Mouse (Mus musculus) layer of hippocampus, postnatal 25 days (tissue): ENCODE results near the gene Nudt4. TPM values are rescaled to one million over a fixed set of nuclear protein-coding genes. Genes with fewer than 3 reads are reported as not detected.

ENCODE experiments used
- DNase-seq, 2 experiments: peaks; one replicate each; pipeline ENCODE4 v3.0.0; 2022; ENCODE audit warnings: mixed read lengths in 2 of 2, low spot score in 1 of 2; ENCODE audit errors: extremely low spot score in 1 of 2
- total RNA-seq, 2 experiments: library from RNA; stranded (reverse); gene quantifications; 2 replicates each; pipeline ENCODE4 v1.2.3; 2021

Nudt4 gene
- 10 to 100 TPM; 84.4 to 90.5 TPM for total RNA-seq

DNA sequence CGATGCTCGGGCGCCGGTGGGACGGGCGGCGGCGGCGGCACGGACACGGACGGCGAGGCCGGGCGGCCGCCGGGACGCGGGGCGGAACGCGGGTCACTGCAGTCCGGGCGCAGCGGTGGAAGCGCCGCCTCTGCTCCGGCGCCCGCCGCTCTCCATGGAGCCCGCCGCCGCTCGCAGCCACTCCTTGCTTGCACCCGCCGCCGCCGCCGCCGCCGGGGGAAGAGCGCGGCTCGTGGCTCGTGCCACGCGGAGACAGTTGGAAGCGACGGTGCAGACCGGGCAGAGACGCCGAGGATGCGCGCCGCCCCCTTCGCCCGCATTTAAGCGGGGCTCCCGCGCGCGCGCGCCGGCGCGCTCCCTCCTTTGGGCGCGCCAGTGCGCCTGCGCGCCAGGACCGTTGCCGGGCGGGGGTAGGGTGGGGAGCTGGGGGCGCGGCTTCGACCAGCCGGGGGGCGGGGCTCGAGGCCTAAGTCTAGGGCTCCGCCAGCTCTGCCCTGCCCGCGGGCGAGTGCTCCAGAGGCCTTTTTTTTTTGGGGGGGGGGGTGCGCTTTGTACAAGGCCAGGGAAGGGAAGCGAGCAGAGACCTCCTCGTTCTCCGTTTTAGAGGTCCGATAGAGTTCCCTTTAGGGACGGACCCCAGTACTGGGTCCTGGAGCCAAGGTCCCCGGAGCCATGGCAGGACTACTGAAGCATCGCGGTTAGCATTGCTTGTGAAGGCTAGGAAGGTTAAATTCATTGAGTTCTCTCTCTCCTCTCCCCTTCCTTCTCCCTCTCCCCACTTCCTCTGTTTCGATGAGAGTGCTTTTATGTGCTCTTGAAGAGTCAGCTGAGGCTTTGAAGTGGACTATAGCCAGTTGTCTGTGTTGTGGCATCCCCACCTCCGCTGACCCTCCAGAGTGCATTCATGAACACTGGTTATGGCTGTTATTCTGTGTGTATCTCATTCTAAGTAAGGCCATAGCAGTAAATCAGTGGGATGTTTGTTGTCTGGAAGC, at the start of gene Nudt4:
TSS of gene Nudt4 (minus strand) at position 296 of the 995 bp plus-strand sequence.
- DNase-seq = peak; percentile 72 to 83

DNA sequence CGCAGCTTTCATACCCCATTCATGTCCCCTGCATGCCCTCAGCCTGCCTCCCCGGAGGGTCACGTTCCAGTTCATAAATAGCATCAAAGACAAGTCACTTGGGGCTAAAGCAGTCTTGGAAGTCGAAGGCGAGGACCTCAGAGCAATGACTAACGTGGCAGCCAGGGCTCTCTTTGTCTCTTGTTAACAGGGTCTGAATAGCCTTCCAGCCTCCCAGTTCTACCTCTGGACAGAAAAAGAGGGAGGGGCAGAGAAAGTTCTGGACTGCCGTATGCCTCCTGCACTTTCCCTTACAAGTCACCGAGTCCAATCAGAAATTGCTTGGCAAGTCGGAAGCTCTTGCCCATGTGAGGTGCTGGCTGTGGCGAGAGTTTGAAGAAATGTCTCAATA, 47.4 kb upstream of the Nudt4 start:
- DNase-seq = no peak

DNA sequence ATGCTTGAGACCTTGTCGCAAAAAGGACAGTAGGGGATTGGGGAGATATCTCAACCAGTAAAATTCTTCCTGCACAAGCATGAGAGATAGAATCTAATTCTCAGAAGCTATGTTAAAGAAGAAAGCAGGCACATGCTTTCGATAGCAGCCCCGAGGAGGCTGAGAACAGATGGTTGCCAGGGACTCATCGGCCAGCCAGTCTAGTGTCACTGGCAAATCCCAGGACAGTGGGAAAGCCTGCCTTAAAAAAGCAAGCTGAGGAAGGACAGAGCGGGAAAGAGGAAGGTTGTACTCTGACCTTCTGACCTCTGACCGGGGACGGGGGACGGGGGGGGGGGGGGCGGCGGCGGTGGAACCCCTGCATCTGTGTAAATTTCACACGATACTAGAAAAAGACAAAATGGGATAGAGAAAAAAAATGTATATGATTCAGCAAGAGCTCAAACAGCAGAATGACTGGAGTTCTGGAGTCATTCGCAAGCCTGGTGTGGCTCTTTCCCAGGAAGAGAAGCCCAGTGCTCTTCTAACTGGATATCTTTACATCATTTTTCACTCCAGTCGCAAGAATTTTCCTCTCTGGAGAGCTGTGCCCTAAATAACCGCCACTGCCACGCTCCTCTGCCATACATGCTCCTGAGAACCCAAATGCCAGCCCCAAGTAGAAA, 46.9 kb upstream of the Nudt4 start:
- no peak for DNase-seq

DNA sequence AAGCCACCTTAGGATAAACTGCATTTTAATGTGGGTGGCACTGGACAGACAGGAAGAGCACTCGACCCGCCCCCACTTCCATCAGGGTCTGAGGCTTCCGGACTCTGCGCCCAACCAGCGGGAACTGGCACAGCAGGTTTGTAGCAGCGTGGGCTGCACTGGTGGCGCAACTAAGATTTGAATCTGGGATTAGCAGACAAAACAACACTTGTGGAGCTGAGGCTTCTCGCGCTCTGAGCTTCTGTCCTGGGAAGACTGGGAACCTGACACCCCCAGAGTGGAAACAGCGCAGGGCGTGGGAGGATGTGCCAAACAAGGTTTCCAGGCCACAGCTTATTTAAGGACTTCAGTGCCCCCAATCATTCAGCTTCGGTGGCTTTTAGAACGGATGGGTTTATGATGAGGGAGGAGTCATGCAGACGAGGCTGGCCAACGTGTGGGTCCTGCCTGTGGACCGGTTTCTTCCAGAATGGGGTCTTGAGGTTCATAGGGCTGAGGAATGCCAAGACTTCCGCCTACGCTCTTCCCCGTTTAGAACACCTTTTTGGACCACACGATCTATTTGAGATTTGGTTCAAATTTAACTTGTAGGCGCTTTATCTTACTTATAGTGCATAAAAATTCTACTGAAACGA, 41.1 kb upstream of the Nudt4 start:
- DNase-seq = no peak

DNA sequence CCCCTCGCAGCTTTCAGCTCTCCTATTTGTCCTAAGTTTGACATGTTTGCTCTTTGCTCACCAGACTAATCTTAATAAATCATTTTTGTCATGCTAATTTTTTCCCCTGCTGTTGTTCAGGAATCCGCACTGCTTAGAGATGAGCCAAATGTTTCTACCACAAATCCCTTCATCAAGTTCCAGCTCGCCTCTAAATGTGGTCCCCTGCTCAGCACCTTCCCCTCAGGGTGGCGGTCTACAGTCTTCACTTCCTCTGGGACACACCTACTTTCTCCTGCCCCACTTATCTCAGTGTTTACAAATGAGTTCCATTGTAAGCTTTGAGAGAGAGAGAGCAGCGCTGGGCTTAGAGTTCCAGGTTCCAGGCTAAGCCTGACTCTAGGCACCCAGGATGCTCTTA, 36.6 kb upstream of the Nudt4 start:
- DNase-seq = no peak

DNA sequence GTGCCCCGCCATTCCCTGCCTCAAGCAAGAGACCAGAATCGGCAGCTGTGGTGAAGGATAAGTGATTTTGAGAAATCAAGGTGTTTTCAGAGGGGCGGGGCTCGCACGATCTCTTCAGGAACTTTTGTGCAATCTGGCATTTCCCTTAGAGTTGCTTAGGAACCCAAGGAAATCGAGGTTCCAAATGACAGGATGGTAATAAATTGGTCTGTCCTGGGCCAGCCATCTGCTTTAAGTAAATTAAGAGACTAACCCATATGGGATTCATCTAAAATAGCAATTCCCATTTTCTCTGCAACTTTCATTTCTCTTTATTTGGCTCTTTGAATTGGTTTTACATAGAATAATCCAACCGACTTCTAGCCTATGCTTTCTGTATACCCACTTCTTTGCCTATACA, 35.8 kb upstream of the Nudt4 start:
- no peak for DNase-seq

DNA sequence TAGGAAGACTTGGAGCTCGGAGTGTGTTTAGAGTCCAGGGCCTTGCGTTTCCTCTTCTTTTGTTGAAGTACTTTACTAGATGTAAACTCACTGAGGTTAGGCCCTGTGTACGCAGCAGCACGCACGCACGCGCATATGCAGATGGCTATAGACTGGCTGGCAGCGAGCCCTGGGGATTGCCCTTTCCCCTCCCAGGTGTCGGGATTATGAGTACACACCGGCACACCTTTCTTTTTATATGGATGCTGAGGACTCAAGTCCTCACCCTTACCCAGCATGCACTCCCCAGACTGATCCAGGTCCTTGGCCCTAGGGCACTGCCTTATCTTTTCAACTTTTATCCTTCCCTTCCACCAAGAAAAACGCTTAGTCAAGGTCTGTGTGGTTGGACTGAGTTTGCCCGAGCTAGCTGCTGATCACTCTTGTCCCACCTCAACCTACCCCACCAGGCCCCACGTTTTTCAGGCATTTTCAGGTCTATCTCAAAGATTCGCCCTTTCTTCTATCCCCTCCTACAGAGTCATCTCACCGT, 34.2 kb upstream of the Nudt4 start:
- DNase-seq = no peak

DNA sequence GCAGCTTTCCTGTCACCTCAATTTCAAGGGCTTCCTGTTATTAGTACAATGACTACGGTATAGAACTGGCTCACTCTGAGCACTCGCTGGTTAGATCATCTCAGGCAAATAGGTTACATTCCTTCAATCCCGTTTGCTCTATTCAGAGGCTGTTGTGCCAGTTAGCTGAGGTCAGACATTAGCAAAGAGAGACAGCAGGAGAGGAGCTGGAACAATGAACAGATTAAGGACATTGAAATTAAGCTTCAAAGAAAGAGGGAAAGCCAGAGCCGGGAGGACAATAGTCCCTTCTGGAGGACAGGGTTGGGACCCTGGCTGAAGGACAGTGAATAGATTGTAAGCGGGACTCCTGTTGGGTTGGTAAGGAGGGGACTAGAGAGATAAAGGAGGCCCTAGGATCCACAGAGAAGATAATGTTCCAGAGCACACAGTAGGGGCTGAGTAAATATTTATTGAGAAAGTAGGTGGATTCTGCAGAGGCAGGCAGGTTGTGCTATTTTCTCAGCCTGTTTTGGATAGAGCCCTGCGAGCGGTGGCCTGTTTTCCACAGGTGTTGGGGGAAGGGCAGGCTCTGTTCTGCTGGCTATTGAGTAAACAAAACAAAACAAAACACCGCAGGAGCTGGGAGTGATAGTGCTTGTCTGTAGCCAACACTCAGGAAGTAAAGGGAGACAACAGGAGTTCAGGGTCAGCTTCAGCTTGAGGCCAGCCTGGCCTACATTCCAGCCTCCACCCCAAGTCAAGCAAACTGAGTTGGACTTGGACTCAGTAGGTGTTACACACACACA, 32.1 kb upstream of the Nudt4 start:
- DNase-seq = no peak

DNA sequence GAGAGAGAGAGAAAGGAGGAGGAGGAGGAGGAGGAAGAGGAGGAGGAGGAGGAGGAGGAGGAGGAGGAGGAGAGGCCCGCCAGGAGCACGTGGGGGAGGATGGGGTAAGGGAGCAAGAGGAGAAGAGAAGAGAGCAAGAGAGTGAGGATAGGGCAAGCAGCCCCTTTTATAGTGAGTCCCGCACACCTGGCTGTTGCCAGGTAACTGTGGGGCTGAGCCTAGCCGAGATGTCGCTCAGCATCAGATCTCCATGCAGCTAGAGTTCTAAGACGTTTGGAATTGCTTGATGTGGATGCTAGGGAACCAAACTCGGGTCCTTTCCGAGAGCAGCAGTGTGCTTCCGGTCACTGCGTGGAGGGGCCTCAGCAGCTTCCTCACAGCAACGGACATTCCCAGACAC, 30.5 kb upstream of the Nudt4 start:
- no peak for DNase-seq

DNA sequence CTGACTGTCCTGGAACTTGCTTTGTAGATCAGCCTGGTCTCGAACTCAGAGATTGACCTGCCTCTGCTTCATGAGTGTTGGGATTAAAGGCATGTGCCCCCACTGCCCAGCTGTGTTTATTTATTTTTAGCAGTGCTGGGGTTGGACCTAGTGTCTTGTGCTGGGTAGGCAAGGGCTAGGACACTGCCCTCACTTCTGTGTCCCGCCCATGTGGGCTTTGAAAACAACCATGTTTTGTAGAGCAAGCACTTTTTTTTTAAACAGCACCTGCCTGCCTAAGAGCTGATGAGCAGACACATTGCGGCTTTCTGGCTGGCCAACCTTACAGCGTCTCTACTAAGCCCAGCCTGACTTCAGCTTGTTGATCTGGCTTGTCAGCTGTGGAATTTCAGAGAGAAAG, 27.3 kb upstream of the Nudt4 start:
- DNase-seq = no peak

DNA sequence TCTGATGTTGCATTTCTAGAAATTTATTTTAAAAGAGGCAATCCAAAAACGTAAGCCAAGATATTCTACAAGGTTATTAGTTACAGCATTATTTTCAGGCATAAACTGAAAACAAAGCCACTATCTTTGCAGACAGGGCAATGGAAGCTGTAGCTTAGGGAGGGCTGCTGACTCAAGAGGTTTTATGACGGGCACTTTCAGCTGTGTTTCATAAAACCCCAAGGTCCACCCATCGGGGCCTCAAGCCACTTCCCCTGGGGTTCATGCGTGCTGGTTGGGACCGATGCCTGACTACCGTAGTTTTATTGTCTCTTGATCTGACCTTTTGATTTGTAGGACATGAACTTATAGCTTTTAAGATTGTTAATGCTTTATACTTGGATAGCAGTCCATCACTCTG, 26.2 kb upstream of the Nudt4 start:
- DNase-seq = no peak

DNA sequence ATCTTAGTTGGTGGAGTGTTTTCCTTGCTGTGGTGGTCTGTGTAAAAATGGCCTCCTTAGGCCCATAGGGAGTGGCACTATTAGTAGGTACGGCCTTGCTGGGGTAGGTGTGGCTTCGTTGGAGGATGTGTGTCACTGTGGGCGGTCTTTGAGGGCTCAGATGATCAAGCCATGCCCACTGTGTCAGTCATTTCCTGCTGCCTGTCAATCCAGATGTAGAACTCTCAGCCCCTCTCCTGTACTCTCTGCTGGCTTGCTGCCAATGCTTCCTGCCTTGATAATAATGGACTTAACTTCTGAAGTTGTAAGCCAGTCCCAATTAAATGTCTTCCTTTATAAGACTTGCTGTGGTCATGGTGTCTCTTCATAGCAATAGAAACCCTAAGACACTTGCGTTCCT, 25.2 kb upstream of the Nudt4 start:
- DNase-seq = no peak

DNA sequence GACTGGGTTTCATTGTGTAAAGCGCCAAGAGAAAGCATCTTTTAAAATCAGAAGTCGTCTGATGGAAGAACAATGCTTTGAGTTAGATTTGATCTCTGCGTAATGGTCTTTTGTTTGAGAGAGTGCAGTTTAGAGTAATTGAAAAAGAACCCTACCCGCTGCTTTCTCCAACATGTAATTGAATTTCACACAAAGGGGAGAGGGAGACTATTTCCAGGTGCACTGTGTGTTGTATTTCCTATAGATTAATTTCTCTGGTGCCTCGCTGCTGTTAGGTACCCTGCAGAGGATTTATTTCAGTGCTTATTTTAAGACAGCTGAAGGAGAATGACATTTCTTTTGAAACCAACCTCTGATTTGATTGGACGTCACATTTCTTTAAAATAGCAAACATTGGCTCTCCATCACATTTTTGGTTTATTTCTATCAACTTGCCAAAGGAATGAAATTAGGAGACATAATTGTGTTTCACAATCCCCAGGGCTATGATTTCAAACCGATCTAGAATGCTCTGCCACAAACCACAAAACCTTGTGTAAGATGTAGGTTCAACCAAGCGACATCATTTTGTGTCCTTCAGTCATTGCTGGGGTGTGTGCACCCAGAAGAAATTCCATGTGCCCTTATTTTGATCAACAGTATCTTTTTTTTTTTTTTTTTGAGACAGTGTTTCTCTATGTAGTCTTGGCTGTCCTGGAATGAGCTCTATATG, 23.7 kb upstream of the Nudt4 start:
- no peak for DNase-seq

DNA sequence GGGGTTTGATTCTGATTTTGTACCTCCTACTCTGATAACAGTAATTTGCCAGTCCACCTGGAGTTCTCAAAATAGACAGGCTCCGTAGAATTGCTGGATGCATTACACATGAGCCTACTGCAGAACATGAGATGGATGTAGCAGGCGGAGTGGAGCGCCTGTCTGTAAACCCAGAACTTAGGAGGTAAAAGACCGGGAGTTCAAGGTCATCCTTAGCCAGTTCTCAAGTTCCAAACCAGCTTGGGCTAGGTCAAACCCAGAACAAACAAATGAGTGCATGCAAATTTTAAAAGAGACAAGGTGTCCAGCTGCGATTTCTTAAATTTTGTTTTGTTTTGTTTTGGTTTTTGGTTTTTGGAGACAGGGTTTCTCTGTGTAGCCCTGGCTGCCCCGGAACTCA, 21.6 kb upstream of the Nudt4 start:
- no peak for DNase-seq

DNA sequence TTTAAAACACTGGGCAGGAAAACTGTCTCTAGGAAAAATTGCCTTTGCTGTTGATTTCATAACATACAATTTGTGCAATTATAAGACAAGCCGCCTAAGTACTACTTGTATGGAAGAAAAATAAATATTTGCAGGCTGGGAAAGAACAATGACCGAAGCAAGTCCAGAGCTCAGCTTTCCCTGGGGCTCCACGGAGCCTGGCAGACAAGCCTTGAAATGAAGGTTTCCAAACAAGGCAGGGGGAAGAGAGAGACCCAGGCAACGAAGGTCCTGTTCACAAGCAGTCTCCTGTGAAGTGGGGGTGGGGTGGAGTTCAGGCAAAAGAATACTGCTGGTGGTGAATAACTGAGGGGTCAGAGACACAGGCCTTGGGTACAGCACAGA, 13.6 kb upstream of the Nudt4 start:
- DNase-seq = no peak

DNA sequence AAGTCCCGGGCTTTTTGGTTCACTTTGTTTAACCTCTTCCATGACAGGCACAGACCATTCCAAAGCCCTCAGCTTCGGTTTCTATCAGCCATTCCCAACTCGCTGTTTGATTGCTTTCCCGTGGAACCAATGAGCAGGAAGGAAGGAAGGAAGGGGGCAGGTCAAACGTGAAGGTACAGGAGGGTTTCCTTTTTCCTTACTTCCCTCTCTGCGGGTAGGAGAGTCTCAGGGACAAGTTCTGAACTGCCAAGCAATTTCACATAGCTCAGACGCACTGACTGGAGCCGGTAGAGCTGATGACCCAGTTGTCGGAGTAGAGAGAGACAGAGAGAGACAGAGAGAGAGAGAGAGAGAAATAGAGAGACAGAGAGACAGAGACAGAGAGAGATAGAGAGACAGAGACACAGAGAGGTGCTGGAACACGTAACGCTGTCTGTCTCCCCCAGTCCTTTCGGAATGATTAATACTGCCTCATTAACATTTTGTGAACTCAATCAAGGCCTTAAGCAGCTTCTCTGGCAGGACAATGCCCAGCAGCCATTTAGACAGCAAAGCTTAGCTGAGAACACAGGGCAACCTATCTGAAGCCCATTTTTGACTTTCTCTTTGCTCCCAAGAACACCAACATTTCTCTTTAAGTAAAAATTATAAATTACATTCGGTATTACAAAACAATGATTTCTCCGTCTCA, 13.1 kb upstream of the Nudt4 start:
- DNase-seq = no peak

DNA sequence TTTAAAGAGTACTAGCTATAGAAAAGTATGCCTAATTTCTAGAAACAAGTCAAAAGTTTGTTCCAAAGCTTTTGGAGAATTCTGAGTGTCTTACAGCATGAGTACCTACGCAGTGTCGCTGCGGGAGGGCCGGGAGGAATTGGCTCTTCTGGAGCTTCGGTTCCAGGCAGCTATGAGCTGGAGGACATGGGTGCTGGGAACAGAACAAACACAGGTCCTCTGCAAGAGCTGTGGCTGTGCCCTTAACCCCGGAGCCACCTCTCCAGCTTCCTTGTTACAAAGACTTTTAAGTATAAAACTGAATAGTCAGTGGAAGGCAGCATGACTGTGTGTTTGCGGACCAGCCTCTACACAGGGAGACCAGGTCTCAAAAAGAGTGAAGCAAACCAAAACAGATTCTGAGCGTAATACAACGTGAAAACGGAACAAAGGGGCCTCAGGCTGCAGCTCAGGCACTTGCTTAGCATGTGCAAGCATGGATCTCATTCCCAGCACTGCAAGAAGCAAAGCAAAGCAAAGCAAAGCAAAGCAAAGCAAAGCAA, 12.0 kb upstream of the Nudt4 start:
- DNase-seq = no peak

DNA sequence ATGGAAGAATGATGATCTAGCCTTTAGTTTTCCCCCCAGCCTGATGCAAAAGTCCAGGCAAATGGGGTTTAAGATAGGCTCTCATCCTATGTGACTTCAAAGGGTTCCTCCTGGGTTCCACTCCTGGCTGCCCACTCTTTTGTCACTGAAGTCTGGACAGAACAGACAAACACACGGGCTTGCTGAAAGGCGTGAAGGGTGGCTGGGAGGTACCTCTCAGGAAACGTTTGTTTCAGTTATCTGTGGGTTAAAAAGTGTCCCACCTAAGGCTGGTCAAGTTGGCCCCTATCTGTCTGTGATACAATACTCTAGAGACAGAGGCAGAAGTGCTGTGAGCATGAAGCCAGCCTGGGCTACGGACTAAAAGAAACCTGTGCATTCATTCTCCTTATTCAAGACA, 11.0 kb upstream of the Nudt4 start:
- no peak for DNase-seq

DNA sequence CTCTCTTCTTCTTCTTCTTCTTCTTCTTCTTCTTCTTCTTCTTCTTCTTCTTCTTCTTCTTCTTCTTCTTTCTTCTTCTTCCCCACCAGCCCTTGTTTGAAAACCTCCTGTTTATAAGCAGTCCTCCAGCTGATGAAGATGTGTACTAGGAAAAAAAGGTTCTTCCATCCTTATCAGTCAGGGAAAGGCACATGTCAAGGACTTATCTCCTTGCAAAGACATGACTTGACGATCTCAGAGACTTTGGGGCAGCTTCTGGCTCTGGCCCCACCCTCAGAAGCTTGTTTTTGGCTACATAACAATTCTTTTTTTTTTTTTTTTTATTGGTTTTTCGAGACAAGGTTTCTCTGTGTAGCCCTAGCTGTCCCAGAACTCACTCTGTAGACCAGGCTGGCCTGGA, 5.5 kb upstream of the Nudt4 start:
- no peak for DNase-seq
